Mouse (Mus musculus) ZHBTc4 (cell line): ENCODE results near the gene Tmem109.
A peak's percentile ranks its signal among the peaks of the same experiment; 100 is the strongest.

Source experiments
- DNase-seq: peaks from one replicate; pipeline ENCODE4 v3.0.0-alpha.2; 2011; ENCODE audit warnings: low read depth, low spot score

Tmem109 gene

DNA sequence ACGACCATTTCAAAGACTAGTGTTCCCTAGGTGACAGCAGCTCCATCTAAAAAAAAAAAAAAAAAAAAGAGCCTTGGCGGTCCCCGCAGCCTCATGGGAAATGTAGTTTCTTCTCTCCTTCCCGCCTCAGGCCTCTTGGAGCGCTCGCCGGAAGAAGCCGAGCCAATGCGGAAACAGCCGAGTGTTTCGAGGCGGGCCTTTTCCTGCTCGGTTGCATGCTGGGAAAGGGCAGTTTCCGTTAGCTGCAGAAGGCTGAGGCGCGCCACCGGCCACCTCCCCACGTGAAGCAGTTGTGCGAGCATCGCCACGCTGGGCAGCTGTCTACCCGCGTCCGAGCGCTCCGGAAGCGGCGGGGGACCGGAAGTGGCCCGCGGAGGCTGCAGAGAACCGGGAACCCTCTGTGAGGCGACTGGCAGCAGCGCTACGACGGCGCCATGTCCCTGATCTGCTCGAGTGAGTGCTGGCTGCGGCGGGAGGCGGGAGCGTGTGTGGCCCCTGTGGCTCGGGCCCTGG lies 13.3 kb upstream of the Tmem109 start, which contains the start of gene Prpf19:
TSS of gene Prpf19 (plus strand) at position 216 of the 513 bp plus-strand sequence.
- DNase-seq: peak; percentile 98

DNA sequence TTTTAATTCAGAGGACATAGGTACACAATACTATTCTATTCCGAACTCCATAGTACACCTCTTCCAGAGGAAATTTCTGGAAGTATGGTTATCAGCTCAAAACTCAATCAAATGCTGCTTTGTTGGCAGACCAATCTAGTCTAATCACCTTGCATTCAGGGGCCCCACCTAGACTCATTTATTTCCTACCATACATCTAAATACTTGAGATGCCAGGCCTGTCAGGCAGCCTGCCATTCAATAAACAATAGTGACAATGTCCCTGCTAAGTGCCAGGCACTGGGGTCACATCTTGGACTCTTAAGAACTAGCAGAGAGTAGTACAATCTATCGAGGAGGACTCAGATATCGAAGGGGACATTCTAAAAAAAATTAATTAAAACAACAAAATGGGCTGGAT lies 10.4 kb upstream of the Tmem109 start:
- no peak for DNase-seq

DNA sequence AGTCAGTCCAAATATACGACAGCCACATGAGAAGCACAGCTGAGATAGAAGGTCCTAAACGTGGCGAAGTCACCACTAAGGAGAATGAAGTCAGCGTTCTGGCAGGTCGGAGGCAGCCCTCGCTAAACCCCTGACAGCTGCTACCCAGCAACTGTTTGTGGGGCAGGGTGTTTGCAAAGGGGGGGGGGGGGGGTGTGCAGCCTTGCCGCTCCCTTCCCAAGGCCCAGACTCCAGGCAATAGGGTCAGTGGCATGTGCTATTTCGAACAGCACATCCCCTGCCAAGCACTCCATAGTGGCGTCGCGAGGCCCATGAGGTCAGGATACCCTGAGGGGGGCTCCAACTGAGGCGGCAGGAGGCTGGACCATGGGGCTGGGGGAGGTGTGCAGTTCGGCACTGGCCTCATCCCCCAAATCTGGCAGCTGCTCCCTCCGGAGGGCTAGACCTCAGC lies 801 bp downstream of the Tmem109 start:
- DNase-seq: no peak

DNA sequence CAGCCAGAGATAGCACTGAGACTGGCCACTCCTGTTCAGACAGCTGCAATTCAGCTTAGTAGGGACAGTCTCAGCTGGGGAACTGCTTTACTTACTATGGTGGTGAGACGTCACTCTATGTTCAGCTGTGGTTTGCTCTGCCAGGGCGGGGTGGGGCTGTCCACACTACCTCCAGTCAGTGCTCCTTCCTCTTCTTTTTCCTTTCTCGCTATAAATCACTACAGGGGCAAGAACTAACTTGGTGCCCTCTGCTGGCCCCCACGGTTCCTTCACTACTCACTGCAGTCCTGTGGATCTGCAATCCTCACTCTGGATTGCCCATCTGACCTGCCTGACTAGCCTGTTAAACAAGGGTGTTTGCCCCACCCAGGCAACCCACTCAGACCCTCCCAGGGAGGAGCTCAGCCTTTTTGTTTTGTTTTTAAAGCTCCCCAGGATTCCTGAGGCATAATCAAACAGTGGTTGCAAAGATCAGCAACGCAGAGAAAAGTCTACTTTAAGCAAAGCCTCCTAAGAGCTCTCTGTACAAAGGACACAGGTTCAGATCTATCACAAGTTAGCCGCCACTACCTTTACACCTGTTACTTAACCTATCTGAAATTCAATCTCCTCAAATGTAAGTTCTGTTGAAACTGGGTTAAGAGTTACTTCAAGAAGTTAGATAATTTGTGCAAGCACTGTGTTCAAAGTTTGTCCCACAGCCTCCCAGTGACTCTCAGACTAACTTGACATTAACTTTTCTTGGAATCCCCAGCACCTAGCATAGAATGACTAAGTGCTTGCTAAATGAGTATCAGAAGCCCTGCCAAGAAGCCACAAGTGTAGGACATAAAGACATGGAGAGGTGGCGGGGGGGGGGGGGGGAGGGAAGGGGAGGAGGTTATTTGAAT lies 1.5 kb downstream of the Tmem109 start:
- DNase-seq: peak; percentile 39

DNA sequence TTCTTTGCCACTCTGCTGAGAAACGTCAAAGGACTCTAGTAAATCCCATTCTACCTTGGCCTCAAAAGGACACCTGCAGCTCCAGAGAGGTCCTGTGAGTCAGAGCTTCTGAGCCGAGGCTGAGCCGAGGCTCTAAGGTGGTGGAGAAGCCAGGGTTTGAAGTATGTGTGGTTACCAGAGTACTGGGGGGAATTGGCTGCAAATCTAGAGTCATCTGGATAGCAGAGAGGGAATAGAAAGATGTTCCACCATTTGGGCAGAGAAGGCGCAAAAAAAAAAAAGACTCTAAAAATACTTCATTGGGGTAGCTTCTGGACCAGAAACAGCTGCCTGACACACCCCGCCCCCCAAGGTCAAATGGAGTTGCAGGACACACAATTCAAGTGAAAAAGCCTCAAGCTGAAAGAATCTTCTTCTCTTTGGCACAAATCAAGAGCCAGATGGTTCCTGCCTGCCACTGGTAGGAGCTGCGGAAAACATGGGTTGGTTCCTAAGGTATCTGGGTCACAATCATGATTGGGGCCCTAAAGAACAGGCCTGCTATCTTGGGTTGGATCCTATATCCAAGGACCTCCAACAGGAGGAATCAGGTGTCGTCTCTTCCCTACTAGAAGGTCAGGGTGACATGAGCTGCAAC lies 3.5 kb downstream of the Tmem109 start:
- no peak for DNase-seq

DNA sequence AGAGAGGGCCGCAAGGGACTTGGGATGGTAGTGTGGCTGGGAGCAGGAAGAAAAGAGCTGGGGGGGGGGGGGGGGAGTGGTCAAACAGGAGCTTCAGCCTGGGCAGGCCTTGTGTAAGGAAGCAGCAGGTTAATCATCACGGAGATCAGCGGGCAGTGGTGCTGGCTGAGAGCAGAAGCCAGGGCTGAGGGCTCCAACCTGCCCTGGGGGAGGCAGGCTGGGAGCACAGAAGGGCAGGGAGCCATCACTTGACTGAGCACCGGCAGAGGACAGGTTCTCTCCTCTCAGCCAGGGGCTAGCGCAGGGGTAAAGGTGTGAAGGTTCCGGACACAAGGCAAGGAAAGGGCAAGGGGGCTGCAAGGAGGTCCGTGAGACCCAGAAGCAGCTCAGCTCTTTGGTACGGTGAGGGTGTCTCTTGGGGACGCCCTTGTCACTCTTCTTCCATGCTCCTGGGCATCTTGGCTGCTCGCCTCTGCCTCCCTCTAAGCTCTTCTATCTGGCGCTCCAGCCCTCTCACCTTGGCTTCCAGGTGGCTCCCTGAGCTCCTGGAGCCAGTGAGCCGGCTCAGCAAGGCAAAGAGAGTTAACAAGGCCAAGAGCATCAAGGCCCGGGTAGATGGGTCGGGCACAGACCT lies 10.4 kb downstream of the Tmem109 start:
- no peak for DNase-seq

DNA sequence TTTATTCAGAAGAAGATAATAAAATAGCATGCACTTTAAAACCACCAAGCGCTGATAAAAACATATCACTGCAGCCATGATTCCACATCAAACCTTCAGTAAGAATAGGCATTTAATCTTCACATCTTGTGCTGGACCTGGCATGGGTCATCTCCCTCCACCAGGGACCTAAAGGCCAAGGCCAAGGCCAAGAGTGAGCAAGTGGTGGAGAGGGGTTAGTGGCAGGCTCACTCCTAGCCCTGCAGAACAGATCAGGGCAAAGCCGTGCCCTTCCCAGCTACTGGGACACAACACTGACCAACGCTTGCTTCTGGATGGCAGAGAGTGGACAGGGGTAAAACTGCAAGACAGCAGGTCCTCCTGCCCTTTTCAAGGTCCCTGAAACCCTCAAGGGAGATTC lies 11.1 kb downstream of the Tmem109 start:
- DNase-seq: no peak

DNA sequence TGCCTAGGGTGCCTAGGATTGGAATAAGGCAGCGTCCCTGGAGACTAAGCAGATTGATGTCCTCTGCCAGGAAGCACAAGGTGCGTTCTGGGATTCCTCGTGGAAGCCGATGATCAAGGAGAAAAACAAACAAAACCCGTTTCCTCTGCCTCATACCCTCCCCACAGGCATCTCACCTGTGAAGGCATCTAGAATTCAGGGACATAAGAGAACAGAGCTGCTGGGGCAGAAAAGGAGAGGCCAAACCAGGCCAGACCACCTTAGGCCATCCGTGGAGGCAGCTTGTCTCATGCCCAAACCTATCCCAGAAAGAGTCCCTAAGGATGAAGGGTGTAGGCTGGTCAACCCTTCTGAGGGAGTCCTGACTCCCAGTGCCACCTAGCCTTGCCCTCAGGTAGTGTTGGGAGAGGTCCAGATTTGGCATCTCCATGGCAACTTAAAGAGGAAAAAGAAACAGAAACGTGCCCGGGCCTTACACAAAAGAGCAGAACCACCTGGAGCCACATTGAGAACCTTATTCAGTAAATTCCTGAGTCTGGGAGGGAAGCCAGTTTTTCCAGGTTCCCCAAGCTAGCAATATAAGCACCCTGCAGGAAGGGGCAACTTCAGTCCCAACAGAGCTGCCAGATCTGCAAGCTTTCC lies 11.8 kb downstream of the Tmem109 start, which contains the start of gene Tmem132a:
TSS of gene Tmem132a (minus strand) at position 55 of the 642 bp plus-strand sequence.
- no peak for DNase-seq

DNA sequence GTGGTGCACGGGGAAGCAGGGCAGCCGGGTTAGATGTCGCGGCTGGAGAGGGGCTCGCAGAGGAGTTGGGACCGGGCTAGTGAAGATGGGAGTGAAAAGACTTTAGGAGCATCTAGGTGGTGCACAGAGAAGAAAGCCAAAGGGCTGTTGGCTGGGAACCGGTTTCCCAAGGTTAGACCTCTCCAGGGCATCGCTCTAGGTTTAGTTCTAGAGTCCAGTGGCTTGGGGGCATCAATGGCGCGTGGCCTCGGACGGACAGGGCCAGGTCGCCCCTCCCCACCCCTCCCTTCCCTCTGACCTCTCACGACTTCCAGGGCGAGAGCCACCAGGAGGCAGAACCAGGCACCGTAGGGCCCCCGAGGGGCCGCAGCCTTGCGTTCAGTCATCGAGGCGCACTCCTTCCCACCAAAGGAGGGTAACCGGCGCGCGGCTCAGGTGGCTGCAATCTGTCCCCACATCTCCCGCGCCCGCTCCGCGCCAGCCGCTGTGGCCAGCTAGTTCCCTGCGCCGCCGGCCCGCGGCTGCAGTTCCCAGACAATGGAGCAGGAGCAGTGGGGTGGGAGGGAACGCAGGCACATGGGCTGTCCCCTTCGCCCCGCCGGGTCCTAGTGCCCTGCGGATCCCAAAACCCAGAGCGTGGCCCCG lies 12.4 kb downstream of the Tmem109 start:
- peak; percentile 80 for DNase-seq

DNA sequence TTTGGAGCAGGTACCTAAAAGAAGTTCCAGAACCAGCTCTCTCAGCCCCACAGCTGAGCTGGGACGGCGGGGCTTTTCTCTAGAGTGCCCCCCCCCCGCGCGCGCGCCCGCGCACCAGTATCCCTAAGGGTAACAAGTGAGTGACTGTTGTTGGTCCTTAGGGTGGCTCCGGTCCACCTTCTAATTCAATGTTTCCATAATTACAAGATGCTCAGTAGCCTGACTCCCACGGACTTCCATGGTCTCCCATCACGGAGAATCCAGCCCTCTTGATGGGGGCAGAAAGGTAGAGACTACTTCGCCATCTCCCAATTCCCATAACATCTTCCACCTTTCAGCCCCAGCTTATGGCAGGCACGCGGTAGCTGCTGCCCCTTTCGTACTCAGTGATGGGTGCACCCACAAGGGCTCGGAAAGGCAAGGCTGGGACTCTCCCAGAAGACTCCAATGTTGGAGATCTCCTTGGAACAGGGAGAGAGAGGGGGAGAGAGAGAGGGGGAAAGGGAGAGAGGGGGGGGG lies 13.1 kb downstream of the Tmem109 start:
- no peak for DNase-seq

DNA sequence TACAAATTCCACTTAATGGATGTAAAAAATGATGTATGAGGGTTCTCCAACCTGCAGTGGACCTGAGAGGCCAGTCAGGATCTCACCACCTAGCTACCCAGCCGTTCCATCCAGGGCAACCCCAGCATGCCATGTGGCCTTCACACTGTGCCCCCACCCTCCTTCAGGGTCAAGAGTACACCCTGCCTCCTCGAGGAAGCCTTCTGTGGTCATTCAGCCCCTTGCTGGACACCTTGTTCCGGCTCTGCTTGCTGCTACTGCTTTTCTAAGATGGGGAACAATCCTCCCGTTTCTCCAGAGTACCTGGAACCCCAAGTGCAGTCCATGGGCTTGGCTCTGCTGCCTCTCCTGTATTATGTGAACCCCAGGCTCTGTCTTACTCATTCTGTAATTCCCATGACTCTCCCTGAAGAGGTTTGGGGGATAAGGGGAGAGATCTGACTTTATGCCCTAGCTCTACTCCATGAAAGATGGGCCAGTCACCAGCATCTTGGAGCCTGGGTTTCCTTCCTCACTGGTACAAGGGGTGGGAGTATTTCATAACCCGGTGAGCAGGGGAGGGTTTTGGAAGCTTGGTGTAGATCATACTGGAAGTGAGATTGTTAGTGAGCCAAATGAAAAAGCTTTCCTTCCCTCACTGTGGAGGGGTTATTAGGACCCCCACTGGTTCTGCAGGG lies 13.7 kb downstream of the Tmem109 start:
- no peak for DNase-seq

DNA sequence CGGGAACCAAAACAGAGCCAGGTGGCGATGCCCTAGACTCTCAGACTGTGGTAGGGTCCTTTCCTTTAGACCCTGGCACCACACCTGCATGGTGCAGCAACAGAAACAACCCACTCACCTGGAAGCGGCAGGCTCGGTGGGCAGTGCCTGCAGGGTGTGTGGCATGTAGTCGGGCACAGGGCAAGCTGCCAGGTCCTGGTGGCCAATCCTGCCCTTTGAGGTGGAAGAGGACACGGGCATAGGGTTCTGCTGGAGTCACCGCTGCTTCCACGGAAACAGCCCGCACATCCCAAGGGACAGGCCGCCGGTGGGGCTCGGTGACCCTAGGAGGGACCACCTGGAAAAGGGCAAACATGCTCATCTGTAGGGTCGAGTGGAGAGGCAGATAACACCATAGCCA lies 15.4 kb downstream of the Tmem109 start:
- DNase-seq: no peak

DNA sequence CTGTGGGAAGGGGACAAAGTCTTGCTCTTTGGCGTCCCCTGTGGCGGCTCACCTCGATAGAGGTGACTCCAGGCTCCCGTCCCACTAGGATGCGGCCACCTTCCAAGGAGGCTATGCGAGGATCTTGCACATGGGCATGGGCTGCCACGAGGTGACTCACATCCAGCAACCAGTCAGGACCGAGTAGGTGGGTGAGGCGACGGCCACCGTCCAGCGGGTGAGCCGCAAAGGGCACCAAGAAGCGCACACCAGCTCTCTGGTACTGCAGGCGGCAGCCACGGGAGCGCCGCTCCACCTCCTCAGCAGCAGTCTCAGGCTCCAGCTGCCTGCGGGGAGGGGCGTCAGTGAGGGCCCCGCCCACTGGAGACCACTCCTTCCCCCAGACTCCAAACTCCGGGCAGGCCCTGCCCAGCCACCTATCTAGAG lies 21.7 kb downstream of the Tmem109 start:
- DNase-seq: peak; percentile 90

DNA sequence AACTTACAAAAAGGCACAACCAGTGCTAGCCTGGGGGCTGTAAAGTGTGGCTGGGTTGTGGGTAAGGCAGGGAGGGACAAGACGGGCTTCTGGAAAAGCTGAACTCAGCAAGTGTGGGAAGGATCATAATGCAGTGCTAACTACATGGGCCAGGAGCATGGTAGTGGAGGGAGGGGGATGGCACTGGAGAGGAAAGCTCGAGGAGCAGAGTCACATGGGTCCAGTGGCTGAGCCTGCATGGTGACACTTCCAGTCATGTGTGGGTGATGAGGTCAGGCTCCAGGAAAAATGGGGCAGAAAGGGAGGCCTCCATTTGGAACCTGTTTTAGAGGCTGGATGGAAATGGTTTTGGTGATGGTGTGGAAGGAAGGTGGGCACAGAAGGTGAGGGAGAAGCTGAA lies 25.3 kb downstream of the Tmem109 start:
- DNase-seq: no peak

DNA sequence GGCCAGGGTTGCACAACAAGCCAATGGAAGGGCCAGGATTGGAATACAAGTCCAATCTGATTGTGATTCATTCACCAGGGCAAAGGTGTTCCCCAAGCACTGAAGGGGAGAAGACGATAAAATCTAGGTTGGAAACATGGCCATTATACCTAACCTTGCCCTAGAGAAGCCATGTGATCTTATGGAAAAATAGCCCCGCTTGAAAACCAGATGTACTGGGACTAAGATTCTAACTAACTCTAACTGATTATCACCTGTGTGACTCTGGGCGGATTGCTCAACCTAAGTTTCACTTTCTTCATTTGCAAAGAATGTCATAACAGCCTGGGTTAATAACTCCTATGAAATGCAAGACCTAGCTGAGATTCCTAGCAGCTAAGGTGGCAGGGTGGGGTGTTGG lies 26.4 kb downstream of the Tmem109 start:
- no peak for DNase-seq

DNA sequence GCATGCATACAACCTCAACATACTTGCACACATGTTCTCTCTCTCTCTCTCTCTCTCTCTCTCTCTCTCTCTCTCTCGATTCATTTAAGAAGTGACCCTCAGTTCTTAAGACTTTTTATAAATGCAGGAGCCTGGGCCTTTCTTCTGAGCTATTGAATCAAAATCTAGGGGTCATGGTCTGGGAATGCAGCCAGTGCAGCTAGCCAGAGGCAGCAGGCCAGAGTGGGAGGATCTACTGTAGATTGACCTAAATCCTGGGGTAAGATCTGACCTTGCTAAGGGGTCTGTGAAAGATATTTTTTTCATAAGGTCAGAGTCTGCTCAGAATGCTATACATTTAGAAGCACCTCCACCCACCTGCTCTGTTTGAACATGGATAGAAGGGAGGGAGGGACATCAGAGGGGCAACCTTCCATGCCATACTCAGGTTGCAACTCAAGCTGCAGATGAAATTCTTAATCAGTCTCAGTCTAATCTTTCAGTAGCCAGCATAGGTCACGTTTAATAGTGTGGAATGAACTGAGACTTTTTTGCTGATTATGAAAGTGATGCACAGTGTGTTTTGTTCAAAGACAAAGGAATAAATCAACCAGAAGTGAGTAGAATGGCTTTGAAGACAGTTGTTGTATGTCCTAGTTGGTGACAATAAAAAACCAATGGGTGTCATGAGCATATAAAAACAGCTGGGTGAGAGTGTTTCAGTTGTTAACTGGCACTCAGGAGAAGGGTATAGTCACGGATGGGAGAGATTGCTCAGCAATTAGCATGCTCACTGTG lies 34.3 kb downstream of the Tmem109 start:
- DNase-seq: no peak

DNA sequence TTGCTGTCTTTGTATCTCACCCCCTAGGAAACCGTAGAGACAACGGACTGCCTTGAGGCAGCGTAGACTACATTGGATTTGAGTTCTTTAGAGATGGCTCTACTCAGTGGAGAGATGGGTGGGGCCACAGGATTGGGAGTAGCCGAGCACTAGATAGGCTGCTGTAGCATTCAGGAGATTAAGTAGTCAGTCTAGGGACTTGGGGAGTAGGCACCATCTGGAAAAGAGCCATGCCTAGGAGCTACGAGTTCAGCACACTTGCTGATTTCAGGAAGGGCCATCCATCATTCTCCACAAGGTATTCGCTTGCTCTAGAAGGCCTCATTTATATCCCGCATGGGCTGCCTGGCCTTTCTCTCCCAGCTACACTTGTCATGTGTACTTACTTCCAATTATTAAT lies 35.7 kb downstream of the Tmem109 start:
- DNase-seq: no peak

DNA sequence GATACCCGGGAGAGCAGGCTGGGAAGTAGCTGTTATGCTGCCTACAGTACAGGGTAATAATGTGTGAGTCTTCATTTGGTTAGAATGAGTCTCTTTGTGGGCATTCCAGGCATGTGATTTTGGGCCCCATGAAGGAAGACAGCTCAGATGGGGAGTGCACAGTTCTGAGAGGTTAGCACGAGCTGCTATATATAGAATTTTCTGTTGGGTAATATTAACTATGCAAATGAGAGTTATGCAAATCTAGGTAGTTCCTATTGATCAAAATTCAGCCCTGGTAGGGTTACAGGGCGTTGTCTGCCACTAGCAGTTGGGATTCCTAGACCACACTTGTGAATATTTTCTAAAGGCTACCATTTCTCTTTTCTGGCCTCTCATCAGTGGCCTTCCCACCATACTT lies 36.3 kb downstream of the Tmem109 start:
- DNase-seq: no peak

DNA sequence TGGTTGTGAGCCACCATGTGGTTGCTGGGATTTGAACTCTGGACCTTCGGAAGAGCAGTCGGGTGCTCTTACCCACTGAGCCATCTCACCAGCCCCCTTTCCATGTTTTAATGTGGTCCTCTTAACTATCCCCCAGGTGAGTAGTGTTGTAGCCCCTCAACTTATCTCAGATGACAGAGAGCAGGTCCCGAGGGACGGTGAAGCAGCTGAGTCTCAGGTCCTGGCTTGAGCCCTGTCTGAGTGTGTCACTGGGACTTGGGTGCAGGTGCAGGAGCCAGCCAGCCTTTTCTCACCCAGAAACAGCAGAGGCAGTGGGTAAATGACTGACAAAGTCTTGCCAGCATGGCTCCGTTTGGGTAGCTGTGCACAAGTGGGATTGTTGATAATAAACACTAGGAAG lies 37.6 kb downstream of the Tmem109 start:
- no peak for DNase-seq

DNA sequence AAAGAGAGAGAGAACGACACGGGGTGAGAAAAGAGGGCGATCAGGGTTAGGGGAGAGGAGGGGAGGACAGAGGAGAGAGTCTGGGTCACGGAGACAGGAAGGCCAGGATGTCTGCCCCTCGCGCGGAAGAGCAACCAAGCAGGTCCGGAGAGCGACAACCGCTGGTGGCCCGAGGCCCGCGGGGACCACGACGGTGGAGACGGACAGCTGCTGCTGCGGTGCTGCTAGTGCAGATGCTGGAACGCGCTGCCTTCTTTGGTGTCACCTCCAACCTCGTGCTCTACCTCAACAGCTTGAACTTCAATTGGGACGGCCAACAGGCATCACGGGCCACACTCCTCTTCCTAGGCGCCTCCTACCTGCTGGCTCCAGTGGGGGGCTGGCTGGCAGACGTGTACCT lies 38.9 kb downstream of the Tmem109 start:
- no peak for DNase-seq
